Mouse (Mus musculus) liver, adult 2 months (tissue): ENCODE data around the gene Pknox1. TPM values are rescaled to one million over a fixed set of nuclear protein-coding genes. Genes with fewer than 3 reads are reported as not detected.

Source experiments
- DNase-seq: peaks from one replicate; pipeline ENCODE4 v3.0.0-alpha.2; 2011; ENCODE audit warnings: low read depth, low spot score; ENCODE audit errors: extremely low read depth
- H3K27ac ChIP-seq: fragments of 200-500 bp; replicated peaks from 2 replicates; pipeline ENCODE4 v1.5.1; 2012; ENCODE audit warnings: low read depth, mild to moderate bottlenecking, control low read depth, inconsistent platforms, low read length; ENCODE audit not compliant: insufficient read depth
- H3K27me3 ChIP-seq: fragments of 200-500 bp; 2 replicates; pipeline ENCODE4 v1.6.1; 2012; ENCODE audit warnings: mild to moderate bottlenecking, moderate library complexity, low read length, inconsistent platforms; ENCODE audit not compliant: control insufficient read depth, insufficient read depth
- H3K36me3 ChIP-seq: fragments of 200-500 bp; 2 replicates; pipeline ENCODE4 v1.6.1; 2012; ENCODE audit warnings: low read length, inconsistent platforms; ENCODE audit not compliant: control insufficient read depth, insufficient read depth
- H3K4me1 ChIP-seq: fragments of 200-500 bp; 2 replicates; pipeline ENCODE4 v1.6.1; 2011; ENCODE audit warnings: low read length; ENCODE audit not compliant: control insufficient read depth, insufficient read depth
- H3K4me3 ChIP-seq: fragments of 200-500 bp; 2 replicates; pipeline ENCODE4 v1.5.1; 2011; ENCODE audit warnings: low read depth, mild to moderate bottlenecking, control low read depth, low read length, moderate library complexity; ENCODE audit not compliant: insufficient read depth
- H3K79me2 ChIP-seq: fragments of 200-500 bp; 2 replicates; pipeline ENCODE4 v1.6.1; 2012; ENCODE audit warnings: inconsistent platforms, mild to moderate bottlenecking, low read length, moderate library complexity; ENCODE audit not compliant: control insufficient read depth, insufficient read depth
- H3K9ac ChIP-seq: fragments of 200-500 bp; 2 replicates; pipeline ENCODE4 v1.6.1; 2012; ENCODE audit warnings: low read depth, mild to moderate bottlenecking, control low read depth, inconsistent platforms, low read length
- CTCF ChIP-seq: fragments of 200-500 bp; IDR thresholded peaks from 2 replicates; pipeline ENCODE4 v1.5.1; 2011; ENCODE audit warnings: low read depth, low read length, control low read depth
- POLR2A ChIP-seq: fragments of 200-500 bp; IDR thresholded peaks from 2 replicates; pipeline ENCODE4 v1.6.1; 2011; ENCODE audit warnings: low read length, control low read depth; ENCODE audit not compliant: insufficient read depth; ENCODE audit errors: extremely low read depth
- WGBS: fragments of 180-500 bp; shearing (Covaris S2); methylation state at CpG from one replicate; pipeline ENCODE4 v1.1.7; 2018; 5-methylcytosine and 5-hydroxymethylcytosine counted together
- polyA plus RNA-seq: library from polyadenylated mRNA; depleted of rRNA; stranded (reverse); fragments of >200 nt; gene quantifications from 2 replicates; pipeline ENCODE4 v1.2.3, GENCODE M21; 2012; rRNA removed
- total RNA-seq: library from RNA; depleted of rRNA; stranded (reverse); fragments of >200 nt; gene quantifications from 2 replicates; pipeline ENCODE4 v1.2.3, GENCODE M21; 2014; rRNA removed

The Pknox1 gene
- total and polyA plus RNA-seq, 2 experiments = 10.3 to 10.7 TPM

DNA sequence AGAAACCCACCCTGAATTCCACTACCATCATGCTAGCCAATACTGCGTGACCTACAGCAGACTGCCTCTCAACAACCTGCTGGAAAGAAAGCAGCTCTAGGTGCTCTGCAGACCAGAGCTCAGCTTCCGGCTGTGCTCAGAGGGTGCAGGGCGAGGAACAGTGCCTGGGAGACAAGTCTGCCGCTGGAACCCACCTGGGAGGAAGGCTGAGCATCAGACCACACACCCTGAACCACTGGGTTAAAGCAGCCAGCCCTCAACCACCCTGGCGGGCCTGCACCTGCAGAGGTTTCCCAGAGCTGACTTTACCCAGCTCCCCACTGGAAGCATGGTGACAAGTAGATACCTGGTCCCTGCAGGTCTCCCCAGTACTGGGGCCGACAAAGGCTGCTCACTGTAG is 88.7 kb downstream of the Pknox1 start:
- H3K27ac ChIP-seq = no peak overlapping the region
- no peak for DNase-seq
- peaks cover 13% of the 10 kb centered on the region for H3K4me1 ChIP-seq
- WGBS = 91% methylated on average over 6 of the region's 6 CpGs
- H3K4me3 ChIP-seq = no peak overlapping the region
- TF ChIP-seq CTCF (no peak), POLR2A (no peak)
- no peaks in the 10 kb centered on the region for H3K27me3 ChIP-seq
- H3K9ac ChIP-seq = no peak overlapping the region
- H3K79me2 ChIP-seq = peaks cover 24% of the 10 kb centered on the region
- peaks cover 62% of the 10 kb centered on the region for H3K36me3 ChIP-seq

DNA sequence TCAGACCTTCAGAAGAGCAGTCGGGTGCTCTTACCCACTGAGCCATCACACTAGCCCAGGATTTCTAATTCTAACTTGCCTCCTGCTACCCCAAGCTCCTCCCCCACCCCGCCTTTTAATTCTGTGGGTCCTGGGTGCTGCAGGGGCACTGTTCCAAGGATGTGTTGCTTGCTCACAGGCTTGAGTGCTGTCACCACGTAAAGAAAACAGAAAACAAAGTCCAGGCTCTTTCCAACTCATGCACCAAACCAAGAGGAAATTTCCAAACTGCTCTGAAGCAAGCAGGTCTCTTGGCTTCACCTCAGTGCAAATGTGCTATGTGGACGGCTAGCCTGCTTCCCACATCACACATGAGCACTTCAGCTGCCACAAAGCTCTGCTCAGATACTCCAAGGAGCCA is 90.8 kb downstream of the Pknox1 start:
- Histone ChIP-seq H3K9ac (peak overlapping the region; percentile 5), H3K79me2 (peaks cover 26% of the 10 kb centered on the region), H3K4me1 (peaks cover 15% of the 10 kb centered on the region), H3K27me3 (no peaks in the 10 kb centered on the region), H3K4me3 (no peak overlapping the region), H3K36me3 (peaks cover 43% of the 10 kb centered on the region), H3K27ac (peak overlapping the region; percentile 94)
- DNase-seq = peak; percentile 91
- no peak for TF ChIP-seq CTCF
- TF ChIP-seq POLR2A = no peak
- 21% methylated on average over 4 of the region's 4 CpGs for WGBS

DNA sequence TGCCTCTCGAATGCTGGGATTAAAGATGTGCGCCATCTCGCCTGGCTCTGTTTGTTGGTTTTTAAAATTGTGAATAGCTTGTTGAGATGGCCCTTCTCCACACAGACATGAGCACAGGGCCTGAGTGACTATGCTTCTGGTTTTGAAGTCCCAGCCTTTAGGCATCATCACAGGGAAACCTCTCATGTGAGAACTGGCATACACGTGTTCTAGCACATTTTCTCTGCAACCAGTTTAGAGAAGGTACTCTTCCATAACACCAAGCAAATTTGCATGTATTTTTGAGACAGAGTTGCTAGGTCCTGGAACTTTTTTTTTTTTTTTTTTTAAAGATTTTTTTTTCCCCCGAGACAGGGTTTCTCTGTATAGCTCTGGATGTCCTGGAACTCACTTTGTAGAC is 92.1 kb downstream of the Pknox1 start:
- H3K4me3 ChIP-seq = no peak overlapping the region
- 69% methylated on average over 5 of the region's 5 CpGs for WGBS
- H3K36me3 ChIP-seq = peaks cover 30% of the 10 kb centered on the region
- H3K4me1 ChIP-seq = peaks cover 15% of the 10 kb centered on the region
- H3K9ac ChIP-seq = peak overlapping the region; percentile 50; the same call in 1 of the 2 replicates
- TF ChIP-seq CTCF = no peak
- TF ChIP-seq POLR2A = no peak
- peaks cover 26% of the 10 kb centered on the region for H3K79me2 ChIP-seq
- H3K27ac ChIP-seq = peak overlapping the region; percentile 81
- H3K27me3 ChIP-seq = no peaks in the 10 kb centered on the region
- no peak for DNase-seq

Other genes starting within 250 kb of the Pknox1 start
- gene Pde9a, start 178.5 kb upstream of the Pknox1 start, total RNA-seq = 9.1 and 12.6 TPM in 2 replicates
- 51.1 and 66.9 TPM in 2 replicates for gene Pde9a, start 178.5 kb upstream of the Pknox1 start, polyA plus RNA-seq
- 12.9 and 13.6 TPM in 2 replicates for gene Wdr4, start 44.8 kb upstream of the Pknox1 start, total RNA-seq
- 19.0 and 27.8 TPM in 2 replicates for gene Wdr4, start 44.8 kb upstream of the Pknox1 start, polyA plus RNA-seq
- gene Ndufv3, start 44.6 kb upstream of the Pknox1 start, total RNA-seq = 243 and 269 TPM in 2 replicates
- 152 and 181 TPM in 2 replicates for gene Ndufv3, start 44.6 kb upstream of the Pknox1 start, polyA plus RNA-seq
- gene Cbs, start 72.5 kb downstream of the Pknox1 start, total RNA-seq = 236 and 490 TPM in 2 replicates
- gene Cbs, start 72.5 kb downstream of the Pknox1 start, polyA plus RNA-seq = 782 and 968 TPM in 2 replicates
- gene U2af1, start 94.2 kb downstream of the Pknox1 start, total RNA-seq = 53.5 and 57.1 TPM in 2 replicates
- 40.4 and 42.7 TPM in 2 replicates for gene U2af1, start 94.2 kb downstream of the Pknox1 start, polyA plus RNA-seq
- gene Cryaa, start 113.1 kb downstream of the Pknox1 start, total RNA-seq = not detected in 2 replicates
- not detected in 2 replicates for gene Cryaa, start 113.1 kb downstream of the Pknox1 start, polyA plus RNA-seq